Mouse (Mus musculus) limb, embryonic 10.5 days (tissue): ENCODE data around the gene Cd320. TPM values are rescaled to one million over a fixed set of nuclear protein-coding genes. Genes with fewer than 3 reads are reported as not detected.
"Not testable (repeated sequence)": the region's sequence is repeated elsewhere in the genome, so short reads cannot be mapped to it uniquely, and the experiment has no call there.

Experiments used
- DNase-seq: peaks from one replicate; pipeline ENCODE4 v3.0.0-alpha.2; 2017; ENCODE audit warnings: low spot score
- H3K27ac ChIP-seq: fragments of 300-500 bp; sonication (generic); 2 replicates; pipeline ENCODE4 v1.5.1; 2016; ENCODE audit warnings: mild to moderate bottlenecking
- H3K27me3 ChIP-seq: fragments of 300-500 bp; sonication (generic); 2 replicates; pipeline ENCODE4 v1.6.1; 2016; ENCODE audit warnings: low read depth, mild to moderate bottlenecking; ENCODE audit not compliant: poor library complexity, severe bottlenecking
- H3K36me3 ChIP-seq: fragments of 300-500 bp; sonication (generic); 2 replicates; pipeline ENCODE4 v1.6.1; 2016; ENCODE audit warnings: mild to moderate bottlenecking, moderate library complexity
- H3K4me1 ChIP-seq: fragments of 300-500 bp; sonication (generic); 2 replicates; pipeline ENCODE4 v1.6.1; 2016
- H3K4me3 ChIP-seq: fragments of 300-500 bp; sonication (generic); 2 replicates; pipeline ENCODE4 v1.5.1; 2016; ENCODE audit warnings: mild to moderate bottlenecking, moderate library complexity
- H3K9me3 ChIP-seq: fragments of 300-500 bp; sonication (generic); replicated peaks from 2 replicates; pipeline ENCODE4 v1.6.1; 2016; ENCODE audit warnings: mild to moderate bottlenecking
- WGBS: fragments of 180-500 bp; shearing (Covaris S2); methylation state at CpG from one replicate; pipeline ENCODE4 v1.1.7; 2016; 5-methylcytosine and 5-hydroxymethylcytosine counted together
- microRNA-seq: library from miRNA; unstranded; fragments of <30 nt; microRNA quantifications from one replicate; pipeline ENCODE4, GENCODE M21; 2017
- polyA plus RNA-seq: library from polyadenylated mRNA; unstranded; fragments of >200 nt; fragmentation: Nextera tagmentation; extraction: Ambion mirVana; gene quantifications from 2 replicates; pipeline ENCODE4 v1.2.1, GENCODE M21; 2016

Cd320 gene
- polyA plus RNA-seq, 1 experiment from 2014 or later: 98.2 TPM

DNA sequence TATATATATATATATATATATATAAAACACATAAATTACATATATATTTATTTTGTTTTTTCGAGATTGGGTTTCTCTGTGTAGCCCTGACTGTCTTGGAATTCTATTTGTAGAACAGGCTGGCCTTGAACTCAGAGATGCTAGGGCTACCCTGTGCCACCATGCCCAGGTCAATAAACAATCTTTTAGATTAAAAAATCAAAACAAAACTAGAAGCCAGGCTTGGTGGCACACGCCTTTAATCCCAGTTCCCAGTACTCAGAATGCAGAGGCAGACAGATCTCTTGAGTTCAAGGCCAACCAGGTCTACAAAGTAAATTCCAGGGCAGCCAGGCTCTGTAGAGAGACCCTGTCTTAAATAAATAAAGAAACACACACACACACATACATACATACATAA lies 48.5 kb downstream of the Cd320 start:
- peaks cover 8% of the 10 kb centered on the region for H3K36me3 ChIP-seq
- WGBS: 74% methylated on average over 2 of the region's 2 CpGs
- H3K4me1 ChIP-seq: peaks cover 15% of the 10 kb centered on the region
- no peaks in the 10 kb centered on the region for H3K27me3 ChIP-seq
- H3K9me3 ChIP-seq: no peaks in the 10 kb centered on the region
- H3K4me3 ChIP-seq: no peak overlapping the region
- DNase-seq: no peak
- H3K27ac ChIP-seq: no peak overlapping the region

- not testable (repeated sequence) for H3K27me3 ChIP-seq, H3K4me3 ChIP-seq, H3K36me3 ChIP-seq, DNase-seq, H3K27ac ChIP-seq, H3K9me3 ChIP-seq
- WGBS: 72% methylated on average over 6 of the region's 6 CpGs
- H3K4me1 ChIP-seq: peaks cover 15% of the 10 kb centered on the region
Observed at GRCm38 (mm10) chr17:33891892-33892291, 49.0 kb downstream of the Cd320 start.

DNA sequence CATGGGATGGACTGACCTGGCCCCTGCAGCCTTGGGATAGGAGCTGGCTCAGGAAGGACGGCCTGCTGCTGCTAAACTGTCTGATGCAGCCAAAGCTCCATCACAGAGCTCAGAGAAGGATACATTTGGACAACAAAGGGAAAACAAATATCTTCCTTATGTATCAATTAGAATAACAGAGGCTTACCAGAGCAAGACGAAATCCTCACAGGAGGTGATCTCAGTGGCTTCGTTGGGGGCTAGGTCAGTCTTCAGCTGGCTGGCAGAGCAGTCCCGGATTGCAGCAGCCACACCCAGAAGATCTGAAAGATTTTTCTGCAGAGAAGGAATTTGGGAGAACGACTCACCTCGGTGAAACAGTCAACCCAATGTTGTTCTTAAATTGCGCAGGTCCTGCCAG lies 49.5 kb downstream of the Cd320 start:
- no peak for DNase-seq
- Histone ChIP-seq H3K4me1 (peaks cover 15% of the 10 kb centered on the region), H3K9me3 (no peaks in the 10 kb centered on the region), H3K4me3 (no peak overlapping the region), H3K27me3 (no peaks in the 10 kb centered on the region), H3K36me3 (no peaks in the 10 kb centered on the region), H3K27ac (no peak overlapping the region)
- WGBS: 33% methylated on average over 7 of the region's 7 CpGs

DNA sequence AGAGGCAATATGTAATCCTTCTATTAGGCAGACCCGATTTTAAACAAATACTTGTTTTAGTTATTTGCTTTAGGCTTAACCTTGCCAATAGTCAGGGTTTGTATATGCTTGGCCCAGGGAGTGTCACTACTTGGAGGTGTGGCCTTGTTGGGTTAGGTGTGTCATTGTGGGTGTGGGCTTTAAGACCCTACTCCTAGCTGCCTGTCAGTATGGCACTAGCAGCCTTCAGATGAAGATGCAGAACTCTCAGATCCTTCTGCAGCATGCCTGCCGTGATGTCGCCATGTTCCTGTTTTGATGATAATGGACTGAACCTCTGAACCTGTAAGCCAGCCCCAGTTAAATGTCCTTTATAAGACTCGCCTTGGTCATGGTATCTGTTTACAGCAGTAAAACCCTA lies 50.1 kb downstream of the Cd320 start:
- 82% methylated on average over 4 of the region's 4 CpGs for WGBS
- not testable (repeated sequence) for H3K4me3 ChIP-seq, H3K27me3 ChIP-seq, DNase-seq, H3K27ac ChIP-seq, H3K36me3 ChIP-seq, H3K9me3 ChIP-seq
- H3K4me1 ChIP-seq: peaks cover 12% of the 10 kb centered on the region

GRCm38 (mm10) chr17:33897114-33897794 lies 54.4 kb downstream of the Cd320 start:
- H3K36me3 ChIP-seq: no peaks in the 10 kb centered on the region
- no peak overlapping the region for H3K27ac ChIP-seq
- no peaks in the 10 kb centered on the region for H3K4me1 ChIP-seq
- DNase-seq: peak; percentile 71
- H3K27me3 ChIP-seq: no peaks in the 10 kb centered on the region
- WGBS: 45% methylated on average over 6 of the region's 6 CpGs
- H3K4me3 ChIP-seq: no peak overlapping the region
- no peaks in the 10 kb centered on the region for H3K9me3 ChIP-seq

- H3K36me3 ChIP-seq, H3K27me3 ChIP-seq, H3K9me3 ChIP-seq, H3K4me1 ChIP-seq, DNase-seq, H3K27ac ChIP-seq, H3K4me3 ChIP-seq: not testable (repeated sequence)
- 90% methylated on average over 4 of the region's 4 CpGs for WGBS
Observed at GRCm38 (mm10) chr17:33898193-33898592, 55.3 kb downstream of the Cd320 start.

Small RNAs within 50 kb of the gene (microRNA-seq; reads per million reads assigned to microRNA genes)
- not detected for gene Gm27740

Other genes starting within 250 kb of the Cd320 start
- gene Zfp414, start 214.0 kb upstream of the Cd320 start, polyA plus RNA-seq: 39.4 and 42.2 TPM in 2 replicates
- 0.56 and 0.66 TPM in 2 replicates for gene Pram1, start 205.0 kb upstream of the Cd320 start, polyA plus RNA-seq
- 481 and 555 TPM in 2 replicates for gene Hnrnpm, start 156.2 kb upstream of the Cd320 start, polyA plus RNA-seq
- gene March2, start 124.4 kb upstream of the Cd320 start, polyA plus RNA-seq: 30.1 and 32.5 TPM in 2 replicates
- 325 and 350 TPM in 2 replicates for gene Rab11b, start 82.6 kb upstream of the Cd320 start, polyA plus RNA-seq
- gene Angptl4, start 61.3 kb upstream of the Cd320 start, polyA plus RNA-seq: 30.2 and 38.9 TPM in 2 replicates
- gene Kank3, start 32.6 kb upstream of the Cd320 start, polyA plus RNA-seq: 24.8 and 28.5 TPM in 2 replicates
- gene Rps28, start 18.5 kb upstream of the Cd320 start, polyA plus RNA-seq: 867 and 991 TPM in 2 replicates
- 497 and 518 TPM in 2 replicates for gene Ndufa7, start 18.5 kb upstream of the Cd320 start, polyA plus RNA-seq
- gene Gm7029, start 30.7 kb downstream of the Cd320 start, polyA plus RNA-seq: not detected in 2 replicates
- 5.9 and 6.6 TPM in 2 replicates for gene Kifc1, start 47.6 kb downstream of the Cd320 start, polyA plus RNA-seq
- 0.20 and 0.38 TPM in 2 replicates for gene Platr17, start 62.0 kb downstream of the Cd320 start, polyA plus RNA-seq
- gene Daxx, start 66.3 kb downstream of the Cd320 start, polyA plus RNA-seq: 88.1 and 92.2 TPM in 2 replicates
- gene Tapbp, start 72.8 kb downstream of the Cd320 start, polyA plus RNA-seq: 9.2 and 16.0 TPM in 2 replicates
- gene Zbtb22, start 72.8 kb downstream of the Cd320 start, polyA plus RNA-seq: 20.2 and 23.2 TPM in 2 replicates
- 43.2 and 43.9 TPM in 2 replicates for gene Rgl2, start 86.5 kb downstream of the Cd320 start, polyA plus RNA-seq
- gene Pfdn6, start 97.3 kb downstream of the Cd320 start, polyA plus RNA-seq: 212 and 258 TPM in 2 replicates
- 61.7 and 78.2 TPM in 2 replicates for gene Wdr46, start 97.6 kb downstream of the Cd320 start, polyA plus RNA-seq
- gene B3galt4, start 108.4 kb downstream of the Cd320 start, polyA plus RNA-seq: 2.9 and 3.9 TPM in 2 replicates
- 49.8 and 50.3 TPM in 2 replicates for gene Vps52, start 112.7 kb downstream of the Cd320 start, polyA plus RNA-seq
- 1,605 and 1,760 TPM in 2 replicates for gene Rps18, start 112.9 kb downstream of the Cd320 start, polyA plus RNA-seq
- 2.9 and 4.7 TPM in 2 replicates for gene H2-K1, start 157.3 kb downstream of the Cd320 start, polyA plus RNA-seq
- 11.8 and 15.0 TPM in 2 replicates for gene Ring1, start 181.6 kb downstream of the Cd320 start, polyA plus RNA-seq
- 25.9 and 33.7 TPM in 2 replicates for gene H2-Ke6, start 185.0 kb downstream of the Cd320 start, polyA plus RNA-seq
- 196 TPM in 2 replicates for gene Slc39a7, start 188.6 kb downstream of the Cd320 start, polyA plus RNA-seq
- gene Rxrb, start 188.7 kb downstream of the Cd320 start, polyA plus RNA-seq: 49.9 and 51.0 TPM in 2 replicates
- 0.43 and 2.5 TPM in 2 replicates for gene Col11a2, start 196.3 kb downstream of the Cd320 start, polyA plus RNA-seq
- gene H2-Oa, start 249.2 kb downstream of the Cd320 start, polyA plus RNA-seq: 0.31 and 0.66 TPM in 2 replicates